Mouse (Mus musculus): ENCODE data around the gene Ripk1. TPM values are rescaled to one million over a fixed set of nuclear protein-coding genes. Genes with fewer than 3 reads are reported as not detected.
A peak's percentile ranks its signal among the peaks of the same experiment; 100 is the strongest.
"Not testable (repeated sequence)": the region's sequence is repeated elsewhere in the genome, so short reads cannot be mapped to it uniquely, and the experiment has no call there.

Gene Ripk1
- polyA plus RNA-seq, 1 experiment from 2014 or later = 9.8 TPM

GRCm38 (mm10) chr13:34062466-34062865, 60.3 kb downstream of the Ripk1 start:
- DNase-seq (ENCODE audit: low spot score) (peak; percentile 43), ATAC-seq (replicated peaks; ENCODE audit: low FRiP score) (no peak)
- 93% methylated on average over 10 of the region's 10 CpGs for WGBS
- Histone ChIP-seq H3K27ac (ENCODE audit: low read depth, low read length) (no peak overlapping the region), H3K27me3 (ENCODE audit: control insufficient read depth, insufficient read depth, low read length) (no peaks in the 10 kb centered on the region), H3K4me3 (ENCODE audit: low read depth, low read length) (no peak overlapping the region), H3K4me1 (replicated peaks; ENCODE audit: control insufficient read depth, insufficient read depth, low read length) (no peaks in the 10 kb centered on the region), H3K4me2 (ENCODE audit: low read depth, low read length, severe bottlenecking) (no peak overlapping the region), H3K9me3 (ENCODE audit: control insufficient read depth, low read length) (no peaks in the 10 kb centered on the region), H3K36me3 (ENCODE audit: control insufficient read depth, insufficient read depth, low read length) (no peaks in the 10 kb centered on the region), H3K9ac (ENCODE audit: low read length) (no peak overlapping the region)

GRCm38 (mm10) chr13:34066351-34066750, 64.2 kb downstream of the Ripk1 start:
- H3K36me3 ChIP-seq (ENCODE audit: control insufficient read depth, insufficient read depth, low read length) = no peaks in the 10 kb centered on the region
- no peaks in the 10 kb centered on the region for H3K4me1 ChIP-seq (replicated peaks; ENCODE audit: control insufficient read depth, insufficient read depth, low read length)
- 67% methylated on average over 1 of the region's 1 CpGs for WGBS

DNA sequence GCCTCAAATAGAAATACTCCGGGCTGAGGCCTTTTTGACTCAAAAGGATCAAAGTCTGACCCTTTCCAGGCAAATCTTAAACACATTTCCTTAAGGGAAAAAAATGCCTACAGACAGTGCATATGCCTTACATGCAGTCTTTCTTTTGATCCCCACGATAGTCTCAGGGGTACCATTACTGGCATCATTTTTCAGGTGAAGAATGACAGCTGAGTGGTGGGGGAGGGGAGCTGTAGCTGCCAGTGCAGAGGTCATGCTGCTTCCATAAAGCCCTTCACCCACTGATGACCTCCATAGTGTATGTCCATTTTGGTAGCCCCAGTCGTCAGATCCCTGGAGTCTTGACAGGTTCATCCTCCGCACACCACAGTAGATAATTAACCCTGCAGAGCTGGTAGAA, 68.1 kb downstream of the Ripk1 start:
- WGBS = 89% methylated on average over 4 of the region's 4 CpGs
- no peak overlapping the region for H3K4me2 ChIP-seq (ENCODE audit: low read depth, low read length, severe bottlenecking)
- DNase-seq (ENCODE audit: low spot score) = no peak
- H3K4me3 ChIP-seq (ENCODE audit: low read depth, low read length) = no peak overlapping the region
- H3K27me3 ChIP-seq (ENCODE audit: control insufficient read depth, insufficient read depth, low read length) = no peaks in the 10 kb centered on the region
- ATAC-seq (replicated peaks; ENCODE audit: low FRiP score) = no peak
- H3K4me1 ChIP-seq (replicated peaks; ENCODE audit: control insufficient read depth, insufficient read depth, low read length) = no peaks in the 10 kb centered on the region
- H3K9me3 ChIP-seq (ENCODE audit: control insufficient read depth, low read length) = no peaks in the 10 kb centered on the region
- no peaks in the 10 kb centered on the region for H3K36me3 ChIP-seq (ENCODE audit: control insufficient read depth, insufficient read depth, low read length)
- H3K27ac ChIP-seq (ENCODE audit: low read depth, low read length) = no peak overlapping the region
- H3K9ac ChIP-seq (ENCODE audit: low read length) = no peak overlapping the region

More at GRCm38 (mm10) chr13:34066351-34066750, 64.2 kb downstream of the Ripk1 start:
- ATAC-seq (replicated peaks; ENCODE audit: low FRiP score) (no peak), DNase-seq (ENCODE audit: low spot score) (peak; percentile 5)
- H3K4me3 ChIP-seq (ENCODE audit: low read depth, low read length) = no peak overlapping the region
- no peaks in the 10 kb centered on the region for H3K27me3 ChIP-seq (ENCODE audit: control insufficient read depth, insufficient read depth, low read length)
- no peak overlapping the region for H3K27ac ChIP-seq (ENCODE audit: low read depth, low read length)
- no peak overlapping the region for H3K9ac ChIP-seq (ENCODE audit: low read length)
- H3K9me3 ChIP-seq (ENCODE audit: control insufficient read depth, low read length) = no peaks in the 10 kb centered on the region
- no peak overlapping the region for H3K4me2 ChIP-seq (ENCODE audit: low read depth, low read length, severe bottlenecking)

DNA sequence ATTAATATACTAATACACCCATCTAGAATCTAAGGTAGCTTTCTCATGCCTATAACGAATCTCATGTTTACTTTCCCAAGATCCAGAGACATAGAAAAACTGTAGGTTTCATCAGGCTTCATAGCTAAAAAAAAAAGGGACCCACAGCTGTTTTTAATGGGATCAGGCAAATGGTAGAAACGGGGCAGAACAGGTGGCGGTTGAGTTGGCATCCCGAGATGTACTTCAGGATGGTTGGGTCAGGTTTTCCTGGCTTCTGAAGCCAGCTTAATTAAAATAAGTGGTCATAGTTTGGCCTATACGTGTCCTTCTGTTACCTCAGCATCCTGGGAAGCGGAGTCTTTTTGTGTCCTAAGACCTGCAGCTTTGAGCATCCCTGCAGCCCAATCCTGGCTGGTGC, 69.7 kb downstream of the Ripk1 start:
- Histone ChIP-seq H3K36me3 (ENCODE audit: control insufficient read depth, insufficient read depth, low read length) (no peaks in the 10 kb centered on the region), H3K9ac (ENCODE audit: low read length) (no peak overlapping the region), H3K4me2 (ENCODE audit: low read depth, low read length, severe bottlenecking) (no peak overlapping the region), H3K4me1 (replicated peaks; ENCODE audit: control insufficient read depth, insufficient read depth, low read length) (peaks cover 5% of the 10 kb centered on the region), H3K4me3 (ENCODE audit: low read depth, low read length) (no peak overlapping the region), H3K27me3 (ENCODE audit: control insufficient read depth, insufficient read depth, low read length) (no peaks in the 10 kb centered on the region), H3K9me3 (ENCODE audit: control insufficient read depth, low read length) (no peaks in the 10 kb centered on the region), H3K27ac (ENCODE audit: low read depth, low read length) (no peak overlapping the region)
- DNase-seq (ENCODE audit: low spot score) = peak; percentile 30
- no peak for ATAC-seq (replicated peaks; ENCODE audit: low FRiP score)
- WGBS = 86% methylated on average over 6 of the region's 6 CpGs

- Histone ChIP-seq H3K4me3 (ENCODE audit: low read depth, low read length) (no peak overlapping the region), H3K36me3 (ENCODE audit: control insufficient read depth, insufficient read depth, low read length) (no peaks in the 10 kb centered on the region), H3K27ac (ENCODE audit: low read depth, low read length) (no peak overlapping the region), H3K9ac (ENCODE audit: low read length) (no peak overlapping the region), H3K4me2 (ENCODE audit: low read depth, low read length, severe bottlenecking) (no peak overlapping the region), H3K27me3 (ENCODE audit: control insufficient read depth, insufficient read depth, low read length) (no peaks in the 10 kb centered on the region), H3K4me1 (replicated peaks; ENCODE audit: control insufficient read depth, insufficient read depth, low read length) (peaks cover 6% of the 10 kb centered on the region), H3K9me3 (ENCODE audit: control insufficient read depth, low read length) (no peaks in the 10 kb centered on the region)
- 71% methylated on average over 3 of the region's 3 CpGs for WGBS
- DNase-seq (ENCODE audit: low spot score) (peak; percentile 37), ATAC-seq (replicated peaks; ENCODE audit: low FRiP score) (no peak)
These were observed 70.7 kb downstream of the Ripk1 start for GRCm38 (mm10) chr13:34072847-34073246.

- WGBS = 93% methylated on average over 8 of the region's 17 CpGs
- ATAC-seq (replicated peaks; ENCODE audit: low FRiP score); H3K4me2 ChIP-seq (ENCODE audit: low read depth, low read length, severe bottlenecking); H3K4me1 ChIP-seq (replicated peaks; ENCODE audit: control insufficient read depth, insufficient read depth, low read length); H3K36me3 ChIP-seq (ENCODE audit: control insufficient read depth, insufficient read depth, low read length); H3K27ac ChIP-seq (ENCODE audit: low read depth, low read length); H3K9ac ChIP-seq (ENCODE audit: low read length); H3K27me3 ChIP-seq (ENCODE audit: control insufficient read depth, insufficient read depth, low read length); H3K4me3 ChIP-seq (ENCODE audit: low read depth, low read length); H3K9me3 ChIP-seq (ENCODE audit: control insufficient read depth, low read length); DNase-seq (ENCODE audit: low spot score): not testable (repeated sequence)
These were observed 72.3 kb downstream of the Ripk1 start for GRCm38 (mm10) chr13:34074441-34074840.

- H3K27ac ChIP-seq (ENCODE audit: low read depth, low read length); H3K4me1 ChIP-seq (replicated peaks; ENCODE audit: control insufficient read depth, insufficient read depth, low read length); H3K4me3 ChIP-seq (ENCODE audit: low read depth, low read length); H3K27me3 ChIP-seq (ENCODE audit: control insufficient read depth, insufficient read depth, low read length); ATAC-seq (replicated peaks; ENCODE audit: low FRiP score); H3K36me3 ChIP-seq (ENCODE audit: control insufficient read depth, insufficient read depth, low read length); H3K9me3 ChIP-seq (ENCODE audit: control insufficient read depth, low read length); H3K9ac ChIP-seq (ENCODE audit: low read length); DNase-seq (ENCODE audit: low spot score); H3K4me2 ChIP-seq (ENCODE audit: low read depth, low read length, severe bottlenecking): not testable (repeated sequence)
- 90% methylated on average over 6 of the region's 6 CpGs for WGBS
These were observed 73.7 kb downstream of the Ripk1 start for GRCm38 (mm10) chr13:34075893-34076292.

- H3K4me3 ChIP-seq (ENCODE audit: low read depth, low read length) = peak overlapping the region; percentile 68
- 68% methylated on average over 20 of the region's 20 CpGs for WGBS
- ATAC-seq (replicated peaks; ENCODE audit: low FRiP score) (peak; percentile 9; the same call in 1 of the 2 replicates), DNase-seq (ENCODE audit: low spot score) (no peak)
- no peak overlapping the region for H3K27ac ChIP-seq (ENCODE audit: low read depth, low read length)
- H3K9ac ChIP-seq (ENCODE audit: low read length) = peak overlapping the region; percentile 69
- peaks cover 10% of the 10 kb centered on the region for H3K4me1 ChIP-seq (replicated peaks; ENCODE audit: control insufficient read depth, insufficient read depth, low read length)
- H3K27me3 ChIP-seq (ENCODE audit: control insufficient read depth, insufficient read depth, low read length) = no peaks in the 10 kb centered on the region
- peak overlapping the region; percentile 96 for H3K4me2 ChIP-seq (ENCODE audit: low read depth, low read length, severe bottlenecking)
- no peaks in the 10 kb centered on the region for H3K9me3 ChIP-seq (ENCODE audit: control insufficient read depth, low read length)
- no peaks in the 10 kb centered on the region for H3K36me3 ChIP-seq (ENCODE audit: control insufficient read depth, insufficient read depth, low read length)
These were observed 74.7 kb downstream of the Ripk1 start for GRCm38 (mm10) chr13:34076561-34077491.
